Mouse (Mus musculus) ovary, postnatal 10 days (tissue): ENCODE measurements around the gene Zfp827.

Experiments
- DNase-seq: peaks from one replicate; pipeline ENCODE4 v3.0.0; 2022; ENCODE audit warnings: low spot score

Gene Zfp827

DNA sequence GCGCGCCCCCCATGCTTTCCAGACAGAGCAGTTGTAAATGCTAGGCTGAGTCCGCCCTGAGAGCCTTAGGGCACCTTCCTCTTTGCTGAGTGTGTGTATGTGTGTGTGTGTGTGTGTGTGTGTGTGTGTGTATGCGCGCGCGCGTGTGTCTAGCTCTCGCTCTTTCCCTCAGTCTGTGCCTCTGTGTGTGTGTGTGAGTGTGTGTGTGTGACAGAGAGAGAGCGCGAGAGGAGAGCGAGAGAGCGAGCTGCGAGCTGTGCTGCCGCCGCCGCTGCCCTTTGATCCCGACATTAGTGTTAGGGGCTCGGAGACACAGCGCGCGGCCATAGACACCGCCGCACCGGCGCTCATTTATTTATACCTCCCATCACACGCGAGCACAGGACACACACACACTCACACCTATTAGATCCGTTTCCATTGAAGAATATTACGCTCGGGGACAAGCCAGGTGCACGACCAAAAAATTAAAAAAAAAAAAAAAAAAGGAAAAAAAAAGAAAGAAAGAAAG is at the start of gene Zfp827:
Zfp827 (plus strand) TSS at position 461 of the 511 bp plus-strand sequence.
- peak; percentile 58 for DNase-seq

DNA sequence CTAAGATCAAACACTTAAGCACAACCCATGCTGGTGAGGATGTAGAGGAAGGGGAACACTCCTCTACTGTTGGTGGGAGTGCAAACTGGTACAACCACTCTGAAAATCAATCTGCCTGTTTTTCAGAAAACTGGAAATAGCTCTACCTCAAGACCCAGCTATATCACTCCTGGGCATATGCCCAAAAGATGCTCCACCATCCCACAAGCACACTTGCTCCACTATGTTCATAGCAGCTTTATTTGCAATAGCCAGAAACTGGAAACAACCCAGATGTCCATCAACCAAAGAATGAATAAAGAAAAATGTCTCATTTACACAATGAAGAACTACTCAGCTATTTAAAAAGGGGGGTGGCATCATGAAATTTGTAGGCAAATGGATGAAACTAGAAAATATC is 23.9 kb upstream of the Zfp827 start:
- DNase-seq, result no peak

- no peak for DNase-seq
Observed at GRCm38 (mm10) chr8:79015061-79015460, 13.2 kb upstream of the Zfp827 start.

DNA sequence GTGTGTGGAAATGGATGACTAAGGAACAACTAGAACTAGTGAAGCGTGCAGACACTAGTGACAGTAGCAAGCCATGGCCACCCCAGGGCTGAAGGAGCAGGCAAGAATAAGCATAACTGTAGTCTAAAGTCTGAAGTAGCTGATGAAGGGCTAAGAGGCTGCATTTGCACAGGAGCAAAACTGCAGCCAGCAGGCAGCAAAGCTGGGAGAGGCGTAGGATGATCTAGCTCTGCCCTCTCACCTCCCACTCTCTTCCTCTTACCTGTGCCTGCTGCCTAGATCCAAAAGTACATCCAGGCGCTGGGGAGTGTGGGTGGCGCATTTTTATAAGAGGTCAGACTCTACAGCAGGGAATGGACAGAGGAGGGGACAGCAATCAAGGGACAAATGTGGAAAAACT is 12.2 kb upstream of the Zfp827 start:
- no peak for DNase-seq

GRCm38 (mm10) chr8:79016583-79016982 is 11.7 kb upstream of the Zfp827 start:
- DNase-seq, result no peak

- DNase-seq, result no peak
Observed at GRCm38 (mm10) chr8:79023922-79024321, 4.3 kb upstream of the Zfp827 start.

- DNase-seq, result no peak
Observed at GRCm38 (mm10) chr8:79027319-79027718, 918 bp upstream of the Zfp827 start.

GRCm38 (mm10) chr8:79028541-79029395 is 531 bp downstream of the Zfp827 start:
- DNase-seq, result peak; percentile 54

DNA sequence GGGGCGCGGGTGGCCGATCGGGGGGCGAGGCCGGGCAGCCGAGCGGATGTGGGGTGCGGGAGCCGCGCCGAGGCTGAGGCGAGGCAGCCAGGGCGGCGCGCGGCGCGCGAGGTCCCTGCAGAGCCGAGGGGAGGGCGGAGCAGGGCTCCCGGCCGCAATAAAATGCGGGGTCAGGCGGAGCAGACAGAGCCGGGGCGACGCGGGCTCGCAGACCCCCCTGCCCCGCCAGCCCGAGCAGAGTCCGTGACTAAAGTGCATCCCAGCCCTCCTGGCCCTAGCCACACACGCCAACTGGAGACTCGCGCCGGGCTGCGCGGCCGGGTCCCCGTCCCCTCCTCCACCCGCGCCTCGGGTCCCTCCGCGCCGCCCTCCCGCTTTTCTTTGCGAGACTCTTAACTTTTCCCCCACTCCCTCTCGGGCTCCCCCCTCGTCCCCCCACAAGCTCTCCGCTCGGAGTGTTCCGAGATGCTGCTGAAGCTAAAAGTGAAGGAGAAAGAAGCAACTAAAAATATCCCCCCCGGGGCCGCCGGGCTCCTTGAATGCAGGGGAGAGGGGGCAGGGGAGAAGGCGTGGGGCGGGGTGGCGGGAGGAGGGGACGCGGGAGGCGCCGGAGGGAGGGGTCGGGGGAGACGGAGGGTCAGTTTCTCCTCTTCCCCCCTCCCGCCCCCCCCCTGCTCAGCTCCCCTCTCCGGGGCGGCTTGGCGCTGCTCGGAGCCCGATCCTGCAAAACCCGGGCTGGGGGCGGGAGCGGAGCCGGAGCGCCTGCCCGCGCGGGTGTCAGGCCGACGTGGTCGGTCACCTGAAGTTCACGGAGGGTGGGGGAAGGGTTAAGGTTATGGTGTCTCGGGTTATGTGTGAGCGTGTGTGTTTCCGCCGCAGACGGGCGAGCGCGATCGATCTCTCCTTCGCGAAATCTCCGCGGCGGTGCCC is 1.4 kb downstream of the Zfp827 start:
- DNase-seq, result peak; percentile 75

DNA sequence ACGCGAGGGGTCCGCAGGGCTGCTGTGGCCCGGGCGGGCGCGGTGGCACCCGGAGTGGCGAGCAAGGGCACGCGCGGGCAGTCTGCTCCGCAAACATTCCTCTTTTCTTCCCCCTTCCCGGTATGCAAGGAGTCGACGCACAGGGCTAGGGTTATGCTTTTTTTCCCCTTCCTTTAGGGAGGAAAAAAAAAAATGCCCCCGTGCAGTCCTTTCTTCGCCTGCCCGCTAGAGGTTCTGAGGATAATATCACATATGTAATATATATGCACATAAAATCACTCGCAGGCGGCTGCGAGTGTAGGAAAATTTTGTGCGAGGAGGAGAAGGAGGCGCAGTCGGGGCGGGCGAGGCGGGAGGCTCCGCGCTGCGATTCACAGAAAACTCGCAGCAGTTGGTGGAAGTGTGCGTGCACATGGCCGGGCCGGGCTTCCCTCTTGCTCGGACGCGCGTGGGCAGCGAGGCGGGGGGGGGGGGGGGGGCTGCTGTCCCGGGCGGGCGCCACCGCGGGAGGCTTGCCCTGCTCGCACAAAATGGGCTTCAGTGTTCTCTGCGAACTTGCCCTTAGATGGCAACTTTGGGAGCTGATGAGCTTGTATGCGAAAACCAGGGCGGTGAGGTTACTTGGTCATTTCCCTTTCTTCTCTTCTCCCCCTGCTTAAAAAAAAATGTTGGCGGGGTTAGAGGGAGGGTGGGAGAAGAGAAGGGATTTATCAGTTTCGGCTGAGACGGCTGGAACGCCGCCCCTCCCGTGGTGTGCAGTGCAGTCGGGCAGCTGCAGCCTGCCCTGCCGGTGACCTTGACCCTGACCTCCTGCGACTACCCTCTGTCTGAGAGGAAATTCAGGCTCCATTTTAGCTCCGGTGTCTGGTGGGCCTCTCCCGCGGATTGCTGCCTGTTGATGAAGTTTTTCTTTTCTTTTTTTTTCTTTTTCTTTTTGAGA is 2.4 kb downstream of the Zfp827 start:
- peak; percentile 49 for DNase-seq

DNA sequence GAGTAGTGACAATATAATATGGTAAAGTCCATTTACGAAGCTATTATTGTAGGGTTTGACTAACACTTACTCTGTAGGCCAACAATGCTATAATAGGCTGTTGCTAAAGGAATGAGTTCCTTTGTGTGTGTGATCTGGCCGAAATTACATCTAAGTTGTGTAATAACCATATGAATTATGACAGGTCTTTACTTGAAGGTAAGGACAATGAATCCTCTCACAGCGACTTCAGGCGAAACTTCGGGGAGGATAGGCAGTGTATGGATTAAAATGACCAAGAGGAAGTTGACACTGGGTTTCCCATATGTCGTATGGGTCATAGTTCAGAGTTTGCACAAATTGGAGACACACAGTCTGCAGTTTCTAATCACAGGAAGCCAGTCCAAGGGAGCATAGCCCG is 9.3 kb downstream of the Zfp827 start:
- DNase-seq, result no peak

GRCm38 (mm10) chr8:79037991-79038390 is 9.8 kb downstream of the Zfp827 start:
- no peak for DNase-seq

GRCm38 (mm10) chr8:79041429-79041828 is 13.2 kb downstream of the Zfp827 start:
- no peak for DNase-seq

GRCm38 (mm10) chr8:79042252-79042651 is 14.0 kb downstream of the Zfp827 start:
- no peak for DNase-seq

GRCm38 (mm10) chr8:79044673-79045072 is 16.4 kb downstream of the Zfp827 start:
- no peak for DNase-seq

GRCm38 (mm10) chr8:79046659-79047058 is 18.4 kb downstream of the Zfp827 start:
- no peak for DNase-seq

DNA sequence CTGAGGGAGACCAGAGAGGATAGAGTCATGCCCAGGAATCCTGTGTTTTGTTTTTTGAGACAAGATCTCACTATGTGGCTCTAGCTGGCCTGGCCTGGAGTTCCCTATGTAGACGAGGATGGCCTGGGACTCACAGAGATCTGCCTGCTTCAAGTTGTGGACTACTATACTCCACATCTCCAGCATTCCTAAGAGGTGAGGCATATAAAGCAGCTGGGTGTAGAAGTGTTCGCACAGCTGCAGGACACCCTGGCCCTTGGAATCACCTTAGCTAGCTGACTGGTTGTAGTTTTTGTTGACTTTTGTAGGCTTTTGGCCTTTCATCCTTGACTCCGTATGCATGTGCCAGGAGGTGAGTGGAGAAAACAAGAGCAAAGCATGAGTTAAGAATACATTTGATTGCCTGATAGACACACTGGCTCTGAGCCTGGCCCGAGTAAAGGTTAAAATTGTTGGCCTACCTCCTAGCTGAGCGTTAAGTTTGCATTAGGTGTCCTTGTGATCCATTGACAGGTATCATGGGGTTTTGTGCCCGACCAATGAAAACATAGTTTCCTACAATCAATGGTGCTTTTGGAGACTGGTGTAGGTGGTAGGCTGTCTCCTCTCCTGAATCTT is 20.3 kb downstream of the Zfp827 start:
- DNase-seq, result no peak

DNA sequence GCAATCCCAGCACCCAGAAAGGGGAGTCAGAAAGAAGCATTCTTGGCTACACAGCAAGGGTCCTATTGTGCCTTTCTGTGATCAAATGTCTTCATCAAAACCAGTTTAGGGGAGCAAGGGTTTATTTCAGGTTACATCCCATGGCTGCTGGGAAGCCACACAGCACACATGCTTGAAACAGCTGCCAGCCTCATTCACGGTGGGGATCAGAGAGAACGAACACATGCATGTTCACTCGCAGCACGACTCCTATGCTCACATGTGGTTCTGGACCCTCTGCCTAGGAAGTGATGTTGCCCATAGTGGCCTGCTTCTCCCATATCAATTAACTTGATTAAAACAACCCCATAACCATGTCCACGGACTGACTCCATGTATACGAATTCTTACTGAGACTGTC is 26.0 kb downstream of the Zfp827 start:
- no peak for DNase-seq

- DNase-seq, result no peak
Observed at GRCm38 (mm10) chr8:79057179-79057578, 28.9 kb downstream of the Zfp827 start.

- no peak for DNase-seq
Observed at GRCm38 (mm10) chr8:79059361-79059760, 31.1 kb downstream of the Zfp827 start.

DNA sequence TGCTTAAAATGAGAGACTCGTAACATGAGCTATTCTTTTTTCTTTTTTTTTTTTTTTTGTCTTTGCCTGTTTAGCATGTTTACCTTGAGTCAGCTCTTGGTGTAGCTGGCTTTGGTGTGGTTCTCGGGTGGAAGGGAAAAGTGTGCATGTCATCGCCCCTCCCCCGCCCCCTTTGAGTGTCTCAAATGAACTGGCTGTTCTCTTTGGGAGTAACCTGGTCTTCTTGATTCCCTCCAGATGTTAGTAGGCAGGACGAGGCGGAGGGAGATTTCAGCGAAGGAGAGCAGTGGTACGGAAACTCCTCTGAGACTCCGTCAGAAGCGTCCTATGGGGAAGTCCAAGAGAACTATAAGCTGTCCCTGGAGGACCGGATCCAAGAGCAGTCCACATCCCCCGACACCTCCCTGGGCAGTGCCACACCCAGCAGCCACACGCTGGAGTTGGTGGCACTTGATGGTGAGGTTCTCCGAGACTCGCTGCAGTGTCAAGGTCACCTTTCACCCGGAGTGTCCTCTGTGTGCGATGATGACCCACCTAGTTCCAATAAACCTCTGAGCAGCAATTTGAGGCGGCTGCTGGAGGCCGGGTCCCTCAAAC is 31.9 kb downstream of the Zfp827 start:
- no peak for DNase-seq
